Mouse (Mus musculus) MEL (cell line): ENCODE data around the gene Tfap4.

ENCODE experiments used
- EP300 ChIP-seq, 2 experiments: IDR thresholded peaks; 2 replicates each; pipeline ENCODE4 v1.6.1; 2011; ENCODE audit warnings: improper control_type of control experiment in 2 of 2, low read length in 2 of 2, low read depth in 1 of 2, mild to moderate bottlenecking in 1 of 2
- USF1 ChIP-seq: IDR thresholded peaks from 2 replicates; pipeline ENCODE4 v1.6.1; 2014; ENCODE audit warnings: low read depth, mild to moderate bottlenecking, inconsistent platforms, low read length, improper control_type of control experiment, moderate library complexity

- TF ChIP-seq EP300 (IDR thresholded peaks at IDR 0.05; ENCODE audit: low read depth in 1 of 2, low read length in 2 of 2) = no peak
- no peak for TF ChIP-seq USF1
These were observed 45.3 kb downstream of the Tfap4 start for GRCm38 (mm10) chr16:4514383-4514782.
